Mouse (Mus musculus): ENCODE data around the gene Clcnka. TPM values are rescaled to one million over a fixed set of nuclear protein-coding genes. Genes with fewer than 3 reads are reported as not detected.

The Clcnka gene
- polyA plus RNA-seq, 1 experiment from 2014 or later: not detected

DNA sequence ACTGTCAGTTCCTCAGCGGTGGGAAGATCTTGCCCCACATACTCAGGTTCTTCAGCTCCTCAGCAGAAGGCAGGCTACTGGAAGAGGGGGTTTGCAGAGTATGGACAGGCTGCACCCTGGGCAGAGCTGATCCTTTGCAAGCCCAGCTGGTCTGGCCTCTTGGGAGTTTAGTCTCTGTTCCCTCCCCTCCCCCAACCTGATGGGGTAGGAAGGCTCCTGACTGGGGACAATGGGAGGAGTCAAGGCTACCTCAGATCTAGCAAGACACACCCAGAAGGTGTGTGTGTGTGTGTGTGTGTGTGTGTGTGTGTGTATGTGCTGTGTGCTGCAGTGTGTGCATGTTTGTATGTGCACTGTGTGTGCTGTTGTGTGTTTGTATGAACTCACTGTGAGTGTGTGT lies 59.7 kb downstream of the Clcnka start:
- H3K4me3 ChIP-seq (ENCODE audit: low read depth, low read length): no peak overlapping the region
- peak overlapping the region; percentile 65 for H3K27ac ChIP-seq (ENCODE audit: low read depth)
- WGBS: 0% methylated on average over 1 of the region's 1 CpGs
- H3K36me3 ChIP-seq (ENCODE audit: control insufficient read depth, insufficient read depth, low read length): no peaks in the 10 kb centered on the region
- no peak overlapping the region for H3K4me2 ChIP-seq (ENCODE audit: low read length)
- peaks cover 25% of the 10 kb centered on the region for H3K4me1 ChIP-seq (replicated peaks; ENCODE audit: control insufficient read depth, insufficient read depth, low read length)
- no peaks in the 10 kb centered on the region for H3K9me3 ChIP-seq (ENCODE audit: control insufficient read depth, low read length)
- H3K9ac ChIP-seq (ENCODE audit: low read length): no peak overlapping the region
- peak; percentile 68 for DNase-seq (ENCODE audit: low spot score)
- no peak for ATAC-seq (replicated peaks; ENCODE audit: low FRiP score, low TSS enrichment, low read depth)
- no peaks in the 10 kb centered on the region for H3K27me3 ChIP-seq (replicated peaks; ENCODE audit: control insufficient read depth, insufficient read depth, low read length)

DNA sequence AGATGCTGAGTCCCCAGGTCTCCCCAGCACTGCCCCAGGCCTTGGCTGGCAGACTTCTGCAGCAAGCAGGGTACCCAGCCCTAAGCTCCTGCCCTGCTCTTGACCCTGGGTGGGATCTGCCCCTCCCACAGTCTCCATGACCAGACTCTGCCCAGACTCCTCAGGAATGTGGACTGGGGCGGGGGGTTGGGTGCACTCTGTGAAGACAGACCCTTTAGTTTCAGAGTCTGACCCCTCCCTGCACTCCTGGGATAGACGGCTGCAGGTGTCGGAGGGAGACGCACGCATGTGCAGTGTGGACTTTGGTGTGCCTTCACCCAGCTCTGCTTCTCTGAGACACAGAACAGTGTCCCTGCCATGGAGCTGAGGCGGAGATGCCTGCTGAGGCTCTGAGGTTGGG lies 60.5 kb downstream of the Clcnka start:
- WGBS: 12% methylated on average over 6 of the region's 6 CpGs

DNA sequence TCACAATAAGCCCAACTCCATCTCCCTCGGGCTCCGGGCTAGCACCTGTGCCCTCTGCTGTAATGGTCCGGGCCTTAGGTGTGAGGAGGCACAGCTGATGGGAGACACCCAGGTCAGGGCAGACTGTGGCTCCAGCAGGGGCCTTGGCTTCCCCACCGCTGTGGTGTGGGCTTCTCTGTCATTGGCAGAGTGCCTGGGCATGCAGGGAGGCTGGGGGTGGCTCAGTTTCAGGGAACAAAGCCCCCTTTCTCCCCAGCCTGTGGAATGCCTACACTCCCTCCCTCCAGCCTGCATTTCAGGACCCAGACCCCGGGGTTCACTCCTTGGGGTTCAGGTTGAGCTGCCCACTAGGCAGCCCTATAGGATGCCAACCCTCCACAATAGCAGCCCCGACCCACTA lies 62.3 kb downstream of the Clcnka start:
- no peak for DNase-seq (ENCODE audit: low spot score)
- no peak for ATAC-seq (replicated peaks; ENCODE audit: low FRiP score, low TSS enrichment, low read depth)
- WGBS: 61% methylated on average over 6 of the region's 6 CpGs

More for the DNA sequence above, 60.5 kb downstream of the Clcnka start:
- Histone ChIP-seq H3K9ac (ENCODE audit: low read length) (no peak overlapping the region; the same call in 1 of the 2 replicates), H3K9me3 (ENCODE audit: control insufficient read depth, low read length) (no peaks in the 10 kb centered on the region), H3K4me3 (ENCODE audit: low read depth, low read length) (no peak overlapping the region), H3K4me1 (replicated peaks; ENCODE audit: control insufficient read depth, insufficient read depth, low read length) (peaks cover 24% of the 10 kb centered on the region), H3K4me2 (ENCODE audit: low read length) (peak overlapping the region; percentile 5), H3K27ac (ENCODE audit: low read depth) (peak overlapping the region; percentile 65), H3K27me3 (replicated peaks; ENCODE audit: control insufficient read depth, insufficient read depth, low read length) (no peaks in the 10 kb centered on the region), H3K36me3 (ENCODE audit: control insufficient read depth, insufficient read depth, low read length) (no peaks in the 10 kb centered on the region)
- ATAC-seq (replicated peaks; ENCODE audit: low FRiP score, low TSS enrichment, low read depth): peak; percentile 48
- peak; percentile 65 for DNase-seq (ENCODE audit: low spot score)

GRCm38 (mm10) chr4:141335263-141335796 lies 63.2 kb downstream of the Clcnka start:
- Histone ChIP-seq H3K9me3 (ENCODE audit: control insufficient read depth, low read length) (no peaks in the 10 kb centered on the region), H3K4me2 (ENCODE audit: low read length) (no peak overlapping the region), H3K27ac (ENCODE audit: low read depth) (peak overlapping the region; percentile 16; the same call in 1 of the 2 replicates), H3K9ac (ENCODE audit: low read length) (no peak overlapping the region), H3K36me3 (ENCODE audit: control insufficient read depth, insufficient read depth, low read length) (no peaks in the 10 kb centered on the region), H3K27me3 (replicated peaks; ENCODE audit: control insufficient read depth, insufficient read depth, low read length) (no peaks in the 10 kb centered on the region), H3K4me3 (ENCODE audit: low read depth, low read length) (no peak overlapping the region), H3K4me1 (replicated peaks; ENCODE audit: control insufficient read depth, insufficient read depth, low read length) (peaks cover 24% of the 10 kb centered on the region)
- 18% methylated on average over 3 of the region's 3 CpGs for WGBS
- DNase-seq (ENCODE audit: low spot score) (no peak), ATAC-seq (replicated peaks; ENCODE audit: low FRiP score, low TSS enrichment, low read depth) (no peak)

More for the DNA sequence above, 62.3 kb downstream of the Clcnka start:
- no peaks in the 10 kb centered on the region for H3K36me3 ChIP-seq (ENCODE audit: control insufficient read depth, insufficient read depth, low read length)
- H3K27ac ChIP-seq (ENCODE audit: low read depth): no peak overlapping the region; the same call in 1 of the 2 replicates
- H3K4me1 ChIP-seq (replicated peaks; ENCODE audit: control insufficient read depth, insufficient read depth, low read length): peaks cover 24% of the 10 kb centered on the region
- H3K9me3 ChIP-seq (ENCODE audit: control insufficient read depth, low read length): no peaks in the 10 kb centered on the region
- no peaks in the 10 kb centered on the region for H3K27me3 ChIP-seq (replicated peaks; ENCODE audit: control insufficient read depth, insufficient read depth, low read length)
- H3K9ac ChIP-seq (ENCODE audit: low read length): no peak overlapping the region
- no peak overlapping the region for H3K4me3 ChIP-seq (ENCODE audit: low read depth, low read length)
- H3K4me2 ChIP-seq (ENCODE audit: low read length): no peak overlapping the region

DNA sequence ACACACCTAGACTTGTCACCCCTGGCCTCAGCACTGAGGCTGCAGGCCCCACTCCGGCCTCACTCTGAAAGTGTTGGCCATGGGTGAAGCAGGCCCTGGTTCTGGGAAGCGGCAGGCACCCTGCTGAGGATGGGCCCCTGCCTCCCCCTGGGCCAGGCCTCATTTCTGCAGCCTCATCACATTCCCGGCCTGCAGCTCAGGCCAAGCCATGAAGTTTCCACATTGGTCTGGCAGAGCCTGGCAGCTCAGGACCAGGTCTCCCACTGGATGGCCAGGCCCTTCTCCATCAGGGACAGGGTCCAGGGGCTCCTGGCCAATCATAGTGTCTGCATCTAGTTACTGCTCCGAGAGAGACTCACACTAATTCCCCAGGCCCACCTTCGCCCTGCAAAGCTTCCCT lies 63.8 kb downstream of the Clcnka start:
- Histone ChIP-seq H3K27me3 (replicated peaks; ENCODE audit: control insufficient read depth, insufficient read depth, low read length) (no peaks in the 10 kb centered on the region), H3K9ac (ENCODE audit: low read length) (no peak overlapping the region), H3K4me1 (replicated peaks; ENCODE audit: control insufficient read depth, insufficient read depth, low read length) (peaks cover 24% of the 10 kb centered on the region), H3K9me3 (ENCODE audit: control insufficient read depth, low read length) (no peaks in the 10 kb centered on the region), H3K4me2 (ENCODE audit: low read length) (no peak overlapping the region), H3K36me3 (ENCODE audit: control insufficient read depth, insufficient read depth, low read length) (no peaks in the 10 kb centered on the region), H3K27ac (ENCODE audit: low read depth) (no peak overlapping the region), H3K4me3 (ENCODE audit: low read depth, low read length) (no peak overlapping the region)
- 57% methylated on average over 5 of the region's 5 CpGs for WGBS
- DNase-seq (ENCODE audit: low spot score): no peak
- ATAC-seq (replicated peaks; ENCODE audit: low FRiP score, low TSS enrichment, low read depth): no peak

Small RNAs within 50 kb of the gene (microRNA-seq; reads per million reads assigned to microRNA genes)
- not detected for gene Gm25690

Other genes with a start within 250 kb of the Clcnka start
- 4.6 and 4.9 TPM in 2 replicates for gene Rsg1, start 184.8 kb downstream of the Clcnka start, polyA plus RNA-seq (2014; fragmentation: Nextera tagmentation; extraction: Ambion mirVana)
- 14.2 and 15.8 TPM in 2 replicates for gene Arhgef19, start 159.2 kb downstream of the Clcnka start, polyA plus RNA-seq (2014; fragmentation: Nextera tagmentation; extraction: Ambion mirVana)
- gene Epha2, start 97.5 kb downstream of the Clcnka start, polyA plus RNA-seq (2014; fragmentation: Nextera tagmentation; extraction: Ambion mirVana): 3.4 and 3.5 TPM in 2 replicates
- 2.4 and 2.9 TPM in 2 replicates for gene Fam131c, start 30.5 kb downstream of the Clcnka start, polyA plus RNA-seq (2014; fragmentation: Nextera tagmentation; extraction: Ambion mirVana)
- 0.51 TPM in 1 of 2 replicates, not detected in the other for gene Clcnkb, start 17.3 kb upstream of the Clcnka start, polyA plus RNA-seq (2014; fragmentation: Nextera tagmentation; extraction: Ambion mirVana)
- 3.5 and 3.8 TPM in 2 replicates for gene Hspb7, start 22.1 kb upstream of the Clcnka start, polyA plus RNA-seq (2014; fragmentation: Nextera tagmentation; extraction: Ambion mirVana)
- gene Srarp, start 37.4 kb upstream of the Clcnka start, polyA plus RNA-seq (2014; fragmentation: Nextera tagmentation; extraction: Ambion mirVana): 0.20 TPM in 1 of 2 replicates, not detected in the other
- 29.9 and 30.9 TPM in 2 replicates for gene Zbtb17, start 45.9 kb upstream of the Clcnka start, polyA plus RNA-seq (2014; fragmentation: Nextera tagmentation; extraction: Ambion mirVana)
- 12.8 and 14.9 TPM in 2 replicates for gene Spen, start 139.9 kb upstream of the Clcnka start, polyA plus RNA-seq (2014; fragmentation: Nextera tagmentation; extraction: Ambion mirVana)
- gene Fblim1, start 207.4 kb upstream of the Clcnka start, polyA plus RNA-seq (2014; fragmentation: Nextera tagmentation; extraction: Ambion mirVana): 94.6 and 108 TPM in 2 replicates
- gene Tmem82, start 219.9 kb upstream of the Clcnka start, polyA plus RNA-seq (2014; fragmentation: Nextera tagmentation; extraction: Ambion mirVana): 6.0 and 8.4 TPM in 2 replicates
- 0.17 and 0.26 TPM in 2 replicates for gene Slc25a34, start 225.1 kb upstream of the Clcnka start, polyA plus RNA-seq (2014; fragmentation: Nextera tagmentation; extraction: Ambion mirVana)